Mouse (Mus musculus): Measurements from ENCODE around the gene Ints11. TPM values are rescaled to one million over a fixed set of nuclear protein-coding genes. Genes with fewer than 3 reads are reported as not detected.

Gene Ints11
- polyA plus RNA-seq, 1 experiment: 21.7 TPM

GRCm38 (mm10) chr4:155907003-155907402 is 37.7 kb downstream of the Ints11 start:
- H3K27ac ChIP-seq (ENCODE audit: control insufficient read depth, insufficient read depth, low read depth, low read length): no peak overlapping the region
- H3K27me3 ChIP-seq (ENCODE audit: control insufficient read depth, insufficient read depth, low read length): no peaks in the 10 kb centered on the region
- TF ChIP-seq POLR2A (IDR thresholded peaks at IDR 0.05; ENCODE audit: control insufficient read depth, low read depth, low read length): no peak
- TF ChIP-seq CTCF (IDR thresholded peaks at IDR 0.05; ENCODE audit: control insufficient read depth, insufficient read depth, insufficient replicate concordance, low read depth, low read length): no peak
- H3K36me3 ChIP-seq (ENCODE audit: control insufficient read depth, insufficient read depth, low read length): no peaks in the 10 kb centered on the region
- H3K4me1 ChIP-seq (ENCODE audit: control insufficient read depth, insufficient read depth, low read length): no peaks in the 10 kb centered on the region
- no peak overlapping the region for H3K4me3 ChIP-seq (ENCODE audit: control insufficient read depth, low read depth, low read length)

- Histone ChIP-seq H3K36me3 (ENCODE audit: control insufficient read depth, insufficient read depth, low read length) (no peaks in the 10 kb centered on the region), H3K4me3 (ENCODE audit: control insufficient read depth, low read depth, low read length) (no peak overlapping the region)
- TF ChIP-seq POLR2A (IDR thresholded peaks at IDR 0.05; ENCODE audit: control insufficient read depth, low read depth, low read length) (no peak), CTCF (IDR thresholded peaks at IDR 0.05; ENCODE audit: control insufficient read depth, insufficient read depth, insufficient replicate concordance, low read depth, low read length) (no peak)
Measured at GRCm38 (mm10) chr4:155908281-155908680, 38.9 kb downstream of the Ints11 start.

GRCm38 (mm10) chr4:155908751-155909150 is 39.4 kb downstream of the Ints11 start:
- H3K27ac ChIP-seq (ENCODE audit: control insufficient read depth, insufficient read depth, low read depth, low read length): no peak overlapping the region
- no peaks in the 10 kb centered on the region for H3K36me3 ChIP-seq (ENCODE audit: control insufficient read depth, insufficient read depth, low read length)
- no peaks in the 10 kb centered on the region for H3K4me1 ChIP-seq (ENCODE audit: control insufficient read depth, insufficient read depth, low read length)
- TF ChIP-seq POLR2A (IDR thresholded peaks at IDR 0.05; ENCODE audit: control insufficient read depth, low read depth, low read length): no peak
- H3K4me3 ChIP-seq (ENCODE audit: control insufficient read depth, low read depth, low read length): no peak overlapping the region
- no peaks in the 10 kb centered on the region for H3K27me3 ChIP-seq (ENCODE audit: control insufficient read depth, insufficient read depth, low read length)

More at GRCm38 (mm10) chr4:155908281-155908680, 38.9 kb downstream of the Ints11 start:
- no peaks in the 10 kb centered on the region for H3K27me3 ChIP-seq (ENCODE audit: control insufficient read depth, insufficient read depth, low read length)
- no peak overlapping the region for H3K27ac ChIP-seq (ENCODE audit: control insufficient read depth, insufficient read depth, low read depth, low read length)
- no peaks in the 10 kb centered on the region for H3K4me1 ChIP-seq (ENCODE audit: control insufficient read depth, insufficient read depth, low read length)

GRCm38 (mm10) chr4:155932031-155932430 is 62.7 kb downstream of the Ints11 start:
- Histone ChIP-seq H3K4me3 (ENCODE audit: control insufficient read depth, low read depth, low read length) (no peak overlapping the region), H3K4me1 (ENCODE audit: control insufficient read depth, insufficient read depth, low read length) (peaks cover 5% of the 10 kb centered on the region; the same call in 1 of the 2 replicates), H3K27ac (ENCODE audit: control insufficient read depth, insufficient read depth, low read depth, low read length) (no peak overlapping the region), H3K36me3 (ENCODE audit: control insufficient read depth, insufficient read depth, low read length) (no peaks in the 10 kb centered on the region), H3K27me3 (ENCODE audit: control insufficient read depth, insufficient read depth, low read length) (no peaks in the 10 kb centered on the region)
- TF ChIP-seq CTCF (IDR thresholded peaks at IDR 0.05; ENCODE audit: control insufficient read depth, insufficient read depth, insufficient replicate concordance, low read depth, low read length): no peak
- no peak for TF ChIP-seq POLR2A (IDR thresholded peaks at IDR 0.05; ENCODE audit: control insufficient read depth, low read depth, low read length)

Other genes starting within 250 kb of the Ints11 start
- 23.6 and 29.9 TPM in 2 replicates for gene Cdk11b, start 244.7 kb upstream of the Ints11 start, polyA plus RNA-seq (2012; rRNA removed)
- gene Gm10563, start 224.1 kb upstream of the Ints11 start, polyA plus RNA-seq (2012; rRNA removed): not detected in 2 replicates
- 3.7 and 5.9 TPM in 2 replicates for gene Mmp23, start 216.2 kb upstream of the Ints11 start, polyA plus RNA-seq (2012; rRNA removed)
- 39.3 and 40.6 TPM in 2 replicates for gene Mib2, start 200.3 kb upstream of the Ints11 start, polyA plus RNA-seq (2012; rRNA removed)
- gene Fndc10, start 175.2 kb upstream of the Ints11 start, polyA plus RNA-seq (2012; rRNA removed): 2.7 and 3.3 TPM in 2 replicates
- 34.6 and 37.4 TPM in 2 replicates for gene Ssu72, start 164.7 kb upstream of the Ints11 start, polyA plus RNA-seq (2012; rRNA removed)
- gene Tmem240, start 134.7 kb upstream of the Ints11 start, polyA plus RNA-seq (2012; rRNA removed): 1.5 and 1.8 TPM in 2 replicates
- gene Atad3a, start 108.5 kb upstream of the Ints11 start, polyA plus RNA-seq (2012; rRNA removed): 18.7 and 23.4 TPM in 2 replicates
- gene Vwa1, start 94.8 kb upstream of the Ints11 start, polyA plus RNA-seq (2012; rRNA removed): 5.5 and 5.6 TPM in 2 replicates
- gene Tmem88b, start 83.7 kb upstream of the Ints11 start, polyA plus RNA-seq (2012; rRNA removed): 1.0 TPM in 2 replicates
- 0.08 and 0.27 TPM in 2 replicates for gene Ankrd65, start 79.1 kb upstream of the Ints11 start, polyA plus RNA-seq (2012; rRNA removed)
- 134 and 144 TPM in 2 replicates for gene Mrpl20, start 66.7 kb upstream of the Ints11 start, polyA plus RNA-seq (2012; rRNA removed)
- 35.4 and 38.4 TPM in 2 replicates for gene Ccnl2, start 57.1 kb upstream of the Ints11 start, polyA plus RNA-seq (2012; rRNA removed)
- gene Aurkaip1, start 38.3 kb upstream of the Ints11 start, polyA plus RNA-seq (2012; rRNA removed): 108 and 116 TPM in 2 replicates
- 114 and 149 TPM in 2 replicates for gene Mxra8, start 29.9 kb upstream of the Ints11 start, polyA plus RNA-seq (2012; rRNA removed)
- 132 and 135 TPM in 2 replicates for gene Dvl1, start 22.1 kb upstream of the Ints11 start, polyA plus RNA-seq (2012; rRNA removed)
- gene Tas1r3, start 6.2 kb upstream of the Ints11 start, polyA plus RNA-seq (2012; rRNA removed): 1.9 and 2.3 TPM in 2 replicates
- 223 and 230 TPM in 2 replicates for gene Cptp, start 106 bp upstream of the Ints11 start, polyA plus RNA-seq (2012; rRNA removed)
- 20.3 and 23.5 TPM in 2 replicates for gene Pusl1, start 22.2 kb downstream of the Ints11 start, polyA plus RNA-seq (2012; rRNA removed)
- gene Acap3, start 22.3 kb downstream of the Ints11 start, polyA plus RNA-seq (2012; rRNA removed): 9.0 and 11.3 TPM in 2 replicates
- 80.7 and 95.4 TPM in 2 replicates for gene Ube2j2, start 74.3 kb downstream of the Ints11 start, polyA plus RNA-seq (2012; rRNA removed)
- 30.7 and 31.6 TPM in 2 replicates for gene C1qtnf12, start 92.8 kb downstream of the Ints11 start, polyA plus RNA-seq (2012; rRNA removed)
- gene B3galt6, start 123.1 kb downstream of the Ints11 start, polyA plus RNA-seq (2012; rRNA removed): 2.4 and 2.5 TPM in 2 replicates
- 47.6 and 50.5 TPM in 2 replicates for gene Sdf4, start 123.3 kb downstream of the Ints11 start, polyA plus RNA-seq (2012; rRNA removed)
- 2.8 and 3.4 TPM in 2 replicates for gene Tnfrsf4, start 144.3 kb downstream of the Ints11 start, polyA plus RNA-seq (2012; rRNA removed)
- not detected in 2 replicates for gene Tnfrsf18, start 156.6 kb downstream of the Ints11 start, polyA plus RNA-seq (2012; rRNA removed)
- 641 and 673 TPM in 2 replicates for gene Ttll10, start 189.9 kb downstream of the Ints11 start, polyA plus RNA-seq (2012; rRNA removed)
- gene 9430015G10Rik, start 240.4 kb downstream of the Ints11 start, polyA plus RNA-seq (2012; rRNA removed): 104 and 121 TPM in 2 replicates

All from testis, adult 2 months (tissue).